Mouse (Mus musculus) MEL (cell line): ENCODE results near the gene Arl14ep. TPM values are rescaled to one million over a fixed set of nuclear protein-coding genes. Genes with fewer than 3 reads are reported as not detected.

Source experiments
- DNase-seq: peaks from one replicate; pipeline ENCODE4 v3.0.0; 2011; ENCODE audit warnings: low read depth, low spot score
- H3K27ac ChIP-seq: 2 replicates; pipeline ENCODE4 v1.5.1; 2012; ENCODE audit warnings: low read depth, mild to moderate bottlenecking, control low read depth, low read length, moderate library complexity; ENCODE audit not compliant: control insufficient read depth
- H3K27me3 ChIP-seq, 2 experiments: fragments of 150-350 bp in 1 of 2; sonication (generic) in 1 of 2; 2 replicates each; pipeline ENCODE4 v1.6.1; 2012; ENCODE audit warnings: low read length in 2 of 2, mild to moderate bottlenecking in 2 of 2, improper control_type of control experiment in 1 of 2, moderate library complexity in 1 of 2; ENCODE audit not compliant: insufficient read depth in 2 of 2, control insufficient read depth in 1 of 2
- H3K36me3 ChIP-seq, 2 experiments: 2 replicates each; pipeline ENCODE4 v1.6.1; 2012 to 2014; ENCODE audit warnings: low read length in 2 of 2, improper control_type of control experiment in 1 of 2, inconsistent platforms in 1 of 2, mild to moderate bottlenecking in 1 of 2; ENCODE audit not compliant: insufficient read depth in 2 of 2, control insufficient read depth in 1 of 2
- H3K4me1 ChIP-seq, 2 experiments: fragments of 150-350 bp in 1 of 2; sonication (generic) in 1 of 2; 2 replicates each; pipeline ENCODE4 v1.6.1; 2012; ENCODE audit warnings: low read length in 2 of 2, improper control_type of control experiment in 1 of 2, mild to moderate bottlenecking in 1 of 2; ENCODE audit not compliant: insufficient read depth in 2 of 2, control insufficient read depth in 1 of 2
- H3K4me3 ChIP-seq, 2 experiments: fragments of 150-350 bp in 1 of 2; sonication (generic) in 1 of 2; 2 replicates each; pipeline ENCODE4 v1.5.1; 2012; ENCODE audit warnings: low read depth in 2 of 2, low read length in 2 of 2, mild to moderate bottlenecking in 2 of 2, moderate library complexity in 2 of 2, control low read depth in 1 of 2, improper control_type of control experiment in 1 of 2; ENCODE audit not compliant: control insufficient read depth in 1 of 2, insufficient read depth in 1 of 2
- H3K79me2 ChIP-seq: 2 replicates; pipeline ENCODE4 v1.6.1; 2012; ENCODE audit warnings: mild to moderate bottlenecking, low read length, moderate library complexity; ENCODE audit not compliant: control insufficient read depth, poor library complexity, insufficient read depth
- H3K9ac ChIP-seq: 2 replicates; pipeline ENCODE4 v1.6.1; 2012; ENCODE audit warnings: low read depth, mild to moderate bottlenecking, control low read depth, low read length, moderate library complexity; ENCODE audit not compliant: control insufficient read depth, poor library complexity, severe bottlenecking
- H3K9me3 ChIP-seq: fragments of 150-350 bp; sonication (generic); replicated peaks from 2 replicates; pipeline ENCODE4 v1.6.1; 2012; ENCODE audit warnings: mild to moderate bottlenecking, low read length, improper control_type of control experiment, moderate library complexity; ENCODE audit not compliant: insufficient read depth
- BHLHE40 ChIP-seq: IDR thresholded peaks from 2 replicates; pipeline ENCODE4 v1.6.1; 2012; ENCODE audit warnings: low read depth, mild to moderate bottlenecking, inconsistent platforms, low read length, improper control_type of control experiment, borderline replicate concordance
- CHD1 ChIP-seq: IDR thresholded peaks from 2 replicates; pipeline ENCODE4 v1.6.1; 2012; ENCODE audit warnings: low read depth, mild to moderate bottlenecking, inconsistent platforms, low read length, improper control_type of control experiment
- CTCF ChIP-seq, 3 experiments: IDR thresholded peaks in 2 of 3; conservative IDR thresholded peaks in 1 of 3; 2 replicates each; pipeline ENCODE4 v1.5.1; 2011 to 2012; ENCODE audit warnings: low read length in 3 of 3, low read depth in 2 of 3, mild to moderate bottlenecking in 2 of 3, improper control_type of control experiment in 1 of 3, inconsistent platforms in 1 of 3, mixed read lengths in 1 of 3, moderate library complexity in 1 of 3; ENCODE audit not compliant: control insufficient read depth in 1 of 3, insufficient read depth in 1 of 3, poor library complexity in 1 of 3, severe bottlenecking in 1 of 3
- E2F4 ChIP-seq: IDR thresholded peaks from 2 replicates; pipeline ENCODE4 v1.6.1; 2011; ENCODE audit warnings: low read depth, low read length, improper control_type of control experiment, borderline replicate concordance
- ETS1 ChIP-seq: IDR thresholded peaks from 2 replicates; pipeline ENCODE4 v1.6.1; 2012; ENCODE audit warnings: low read depth, mild to moderate bottlenecking, inconsistent platforms, low read length, improper control_type of control experiment, moderate library complexity
- GABPA ChIP-seq: IDR thresholded peaks from 2 replicates; pipeline ENCODE4 v1.6.1; 2012; ENCODE audit warnings: low read depth, mild to moderate bottlenecking, inconsistent platforms, low read length, improper control_type of control experiment, moderate library complexity
- GATA1 ChIP-seq: IDR thresholded peaks from 2 replicates; pipeline ENCODE4 v1.6.1; 2011; ENCODE audit warnings: low read depth, low read length, improper control_type of control experiment
- JUND ChIP-seq: IDR thresholded peaks from 2 replicates; pipeline ENCODE4 v1.6.1; 2011; ENCODE audit warnings: low read depth, mild to moderate bottlenecking, improper control_type of control experiment, low read length
- MAFK ChIP-seq: IDR thresholded peaks from 2 replicates; pipeline ENCODE4 v1.6.1; 2011; ENCODE audit warnings: low read depth, mild to moderate bottlenecking, low read length, improper control_type of control experiment, borderline replicate concordance
- MAX ChIP-seq: IDR thresholded peaks from 2 replicates; pipeline ENCODE4 v1.6.1; 2011; ENCODE audit warnings: low read length, improper control_type of control experiment
- MXI1 ChIP-seq: IDR thresholded peaks from 2 replicates; pipeline ENCODE4 v1.6.1; 2011; ENCODE audit warnings: mild to moderate bottlenecking, low read depth, low read length, improper control_type of control experiment
- MYB ChIP-seq: IDR thresholded peaks from 2 replicates; pipeline ENCODE4 v1.6.1; 2011; ENCODE audit warnings: mild to moderate bottlenecking, low read depth, low read length, improper control_type of control experiment
- MYC ChIP-seq: IDR thresholded peaks from 2 replicates; pipeline ENCODE4 v1.6.1; 2011; ENCODE audit warnings: low read depth, mild to moderate bottlenecking, low read length, improper control_type of control experiment, moderate library complexity
- POLR2A ChIP-seq, 2 experiments: IDR thresholded peaks; 2 replicates each; pipeline ENCODE4 v1.6.1; 2011 to 2012; ENCODE audit warnings: low read length in 2 of 2, mild to moderate bottlenecking in 2 of 2, control low read depth in 1 of 2, improper control_type of control experiment in 1 of 2, low read depth in 1 of 2, moderate library complexity in 1 of 2; ENCODE audit not compliant: control insufficient read depth in 1 of 2, insufficient read depth in 1 of 2, poor library complexity in 1 of 2
- POLR2AphosphoS2 ChIP-seq: IDR thresholded peaks from 2 replicates; pipeline ENCODE4 v1.6.1; 2011; ENCODE audit warnings: low read length, improper control_type of control experiment
- RAD21 ChIP-seq: IDR thresholded peaks from 2 replicates; pipeline ENCODE4 v1.6.1; 2011; ENCODE audit warnings: mild to moderate bottlenecking, low read depth, low read length, improper control_type of control experiment
- RCOR1 ChIP-seq: IDR thresholded peaks from 2 replicates; pipeline ENCODE4 v1.6.1; 2012; ENCODE audit warnings: low read depth, mild to moderate bottlenecking, inconsistent platforms, low read length, improper control_type of control experiment
- TCF12 ChIP-seq: IDR thresholded peaks from 2 replicates; pipeline ENCODE4 v1.6.1; 2014; ENCODE audit warnings: low read depth, mild to moderate bottlenecking, inconsistent platforms, low read length, improper control_type of control experiment, moderate library complexity
- UBTF ChIP-seq: IDR thresholded peaks from 2 replicates; pipeline ENCODE4 v1.6.1; 2012; ENCODE audit warnings: low read depth, mild to moderate bottlenecking, inconsistent platforms, low read length, improper control_type of control experiment, moderate library complexity, borderline replicate concordance; ENCODE audit not compliant: insufficient read depth
- USF1 ChIP-seq: IDR thresholded peaks from 2 replicates; pipeline ENCODE4 v1.6.1; 2014; ENCODE audit warnings: low read depth, mild to moderate bottlenecking, inconsistent platforms, low read length, improper control_type of control experiment, moderate library complexity
- USF2 ChIP-seq, 2 experiments: IDR thresholded peaks; 2 replicates each; pipeline ENCODE4 v1.6.1; 2011 to 2012; ENCODE audit warnings: improper control_type of control experiment in 2 of 2, low read length in 2 of 2, borderline replicate concordance in 1 of 2, inconsistent platforms in 1 of 2, low read depth in 1 of 2, mild to moderate bottlenecking in 1 of 2; ENCODE audit not compliant: insufficient read depth in 1 of 2
- ZMIZ1 ChIP-seq: IDR thresholded peaks from 2 replicates; pipeline ENCODE4 v1.6.1; 2012; ENCODE audit warnings: low read depth, mild to moderate bottlenecking, inconsistent platforms, low read length, improper control_type of control experiment, moderate library complexity
- polyA plus RNA-seq, 2 experiments: library from polyadenylated mRNA; stranded (reverse) in 1 of 2; unstranded in 1 of 2; fragments of >175 nt in 1 of 2; fragments of >200 nt in 1 of 2; gene quantifications; 2 replicates each; pipeline versions ENCODE4 v1.2.1 to v1.2.4; 2012; ENCODE audit warnings: low replicate concordance in 2 of 2, low read depth in 1 of 2; ENCODE audit not compliant: insufficient read length in 2 of 2, insufficient read depth in 1 of 2, missing spikeins in 1 of 2
- total RNA-seq: library from RNA; depleted of rRNA; stranded (reverse); fragments of 300-350 nt; gene quantifications from 2 replicates; pipeline ENCODE4 v1.2.3, GENCODE M21; 2012; rRNA removed

The Arl14ep gene
- total and polyA plus RNA-seq, 3 experiments = 26.2 to 105 (median 33.1) TPM

DNA sequence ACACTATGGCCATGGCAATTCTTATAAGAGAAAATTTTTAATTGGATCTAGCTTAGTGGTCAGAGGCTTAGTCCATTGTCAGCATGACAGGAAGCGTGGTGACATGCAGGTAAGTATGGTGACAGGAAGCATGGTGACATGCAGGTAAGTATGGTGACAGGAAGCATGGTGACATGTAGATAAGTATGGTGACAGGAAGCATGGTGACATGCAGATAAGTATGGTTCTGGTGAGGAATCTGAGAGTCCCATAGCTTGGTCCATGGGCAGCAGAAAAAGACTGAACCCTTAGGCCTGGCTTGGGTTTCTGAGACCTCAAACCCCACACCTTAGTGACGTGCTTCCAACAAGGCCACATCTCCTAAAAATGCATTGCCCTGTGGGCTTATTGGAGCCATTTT, 38.5 kb downstream of the Arl14ep start:
- Histone ChIP-seq H3K4me3 (no peak overlapping the region), H3K4me1 (no peaks in the 10 kb centered on the region), H3K27ac (no peak overlapping the region), H3K27me3 (peaks cover 0 to 2% of the 10 kb centered on the region in 2 experiments; a peak in 2 of 4 replicates)
- DNase-seq = no peak
- no peak for TF ChIP-seq POLR2A (IDR thresholded peaks at IDR 0.05; ENCODE audit: control insufficient read depth in 1 of 2, insufficient read depth in 1 of 2, low read depth in 1 of 2, low read length in 2 of 2, poor library complexity in 1 of 2)
- TF ChIP-seq CTCF (IDR thresholded peaks at IDR 0.05 in 2 of 3, conservative IDR thresholded peaks at IDR 0.05 in 1 of 3; ENCODE audit: control insufficient read depth in 1 of 3, insufficient read depth in 1 of 3, low read depth in 2 of 3, low read length in 3 of 3, poor library complexity in 1 of 3, severe bottlenecking in 1 of 3) = no peak
- no peak for TF ChIP-seq USF1
- no peak for TF ChIP-seq GABPA
- TF ChIP-seq JUND = no peak
- TF ChIP-seq TCF12 = no peak
- TF ChIP-seq POLR2AphosphoS2 = no peak
- no peak for TF ChIP-seq MXI1
- no peak for TF ChIP-seq GATA1
- TF ChIP-seq BHLHE40 = no peak
- TF ChIP-seq UBTF = no peak
- no peak for TF ChIP-seq MAFK
- no peak for TF ChIP-seq MAX
- TF ChIP-seq, all 39 proteins: peak for 0
- H3K9ac ChIP-seq = no peak overlapping the region
- no peaks in the 10 kb centered on the region for H3K9me3 ChIP-seq
- no peaks in the 10 kb centered on the region for H3K36me3 ChIP-seq
- no peaks in the 10 kb centered on the region for H3K79me2 ChIP-seq

DNA sequence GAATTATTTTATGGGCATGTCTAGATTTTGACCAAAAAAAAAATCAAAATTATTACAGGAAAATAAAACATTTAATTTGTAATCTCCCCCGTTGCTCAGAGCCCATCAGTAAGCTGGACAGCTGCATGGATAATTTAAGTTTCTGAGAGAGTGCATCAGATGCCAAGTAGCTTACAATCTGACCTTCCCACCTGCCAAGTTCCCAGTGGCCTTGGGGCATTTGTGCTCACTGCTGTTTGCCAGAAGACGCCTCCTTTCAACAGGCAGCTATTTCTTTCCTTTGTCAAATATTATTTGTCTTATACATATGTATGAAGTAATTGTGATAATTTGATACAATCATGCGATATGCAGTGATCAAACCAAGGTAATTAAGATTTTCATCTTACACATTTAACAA, 44.3 kb downstream of the Arl14ep start:
- Histone ChIP-seq H3K79me2 (no peaks in the 10 kb centered on the region), H3K9ac (no peak overlapping the region), H3K9me3 (no peaks in the 10 kb centered on the region), H3K27me3 (no peaks in the 10 kb centered on the region), H3K4me1 (no peaks in the 10 kb centered on the region), H3K27ac (no peak overlapping the region), H3K36me3 (no peaks in the 10 kb centered on the region), H3K4me3 (no peak overlapping the region)
- TF ChIP-seq GATA1 (no peak), MXI1 (no peak), ETS1 (no peak), MYC (no peak), ZMIZ1 (no peak), E2F4 (no peak), MYB (no peak), CHD1 (no peak), RAD21 (no peak), USF2 (IDR thresholded peaks at IDR 0.05; ENCODE audit: borderline replicate concordance in 1 of 2, insufficient read depth in 1 of 2, low read depth in 1 of 2, low read length in 2 of 2) (no peak), RCOR1 (no peak), TCF12 (no peak)
- DNase-seq = no peak

Other genes starting within 250 kb of the Arl14ep start
- gene Fshb, start 85.2 kb upstream of the Arl14ep start, total RNA-seq = not detected in 2 replicates
- not detected for gene Fshb, start 85.2 kb upstream of the Arl14ep start, polyA plus RNA-seq